Mouse (Mus musculus) limb, embryonic 10.5 days (tissue): ENCODE results near the gene Nqo2. TPM values are rescaled to one million over a fixed set of nuclear protein-coding genes. Genes with fewer than 3 reads are reported as not detected.

Experiments
- DNase-seq: peaks from one replicate; pipeline ENCODE4 v3.0.0-alpha.2; 2017; ENCODE audit warnings: low spot score
- H3K27ac ChIP-seq: fragments of 300-500 bp; sonication (generic); 2 replicates; pipeline ENCODE4 v1.5.1; 2016; ENCODE audit warnings: mild to moderate bottlenecking
- H3K27me3 ChIP-seq: fragments of 300-500 bp; sonication (generic); 2 replicates; pipeline ENCODE4 v1.6.1; 2016; ENCODE audit warnings: low read depth, mild to moderate bottlenecking; ENCODE audit not compliant: poor library complexity, severe bottlenecking
- H3K36me3 ChIP-seq: fragments of 300-500 bp; sonication (generic); 2 replicates; pipeline ENCODE4 v1.6.1; 2016; ENCODE audit warnings: mild to moderate bottlenecking, moderate library complexity
- H3K4me1 ChIP-seq: fragments of 300-500 bp; sonication (generic); 2 replicates; pipeline ENCODE4 v1.6.1; 2016
- H3K4me3 ChIP-seq: fragments of 300-500 bp; sonication (generic); 2 replicates; pipeline ENCODE4 v1.5.1; 2016; ENCODE audit warnings: mild to moderate bottlenecking, moderate library complexity
- H3K9me3 ChIP-seq: fragments of 300-500 bp; sonication (generic); replicated peaks from 2 replicates; pipeline ENCODE4 v1.6.1; 2016; ENCODE audit warnings: mild to moderate bottlenecking
- WGBS: fragments of 180-500 bp; shearing (Covaris S2); methylation state at CpG from one replicate; pipeline ENCODE4 v1.1.7; 2016; 5-methylcytosine and 5-hydroxymethylcytosine counted together
- polyA plus RNA-seq: library from polyadenylated mRNA; unstranded; fragments of >200 nt; fragmentation: Nextera tagmentation; extraction: Ambion mirVana; gene quantifications from 2 replicates; pipeline ENCODE4 v1.2.1, GENCODE M21; 2016

Nqo2 gene
- polyA plus RNA-seq, 1 experiment from 2014 or later: 20.0 TPM

- Histone ChIP-seq H3K27ac (no peak overlapping the region), H3K27me3 (no peaks in the 10 kb centered on the region), H3K4me3 (no peak overlapping the region), H3K4me1 (no peaks in the 10 kb centered on the region), H3K36me3 (no peaks in the 10 kb centered on the region), H3K9me3 (no peaks in the 10 kb centered on the region)
- 73% methylated on average over 1 of the region's 1 CpGs for WGBS
- DNase-seq: no peak
These were observed 12.4 kb upstream of the Nqo2 start for GRCm38 (mm10) chr13:33952075-33952449.

GRCm38 (mm10) chr13:33952947-33953346 is 11.5 kb upstream of the Nqo2 start:
- H3K27ac ChIP-seq: no peak overlapping the region
- no peak overlapping the region for H3K4me3 ChIP-seq
- no peak for DNase-seq
- 83% methylated on average over 2 of the region's 2 CpGs for WGBS
- H3K4me1 ChIP-seq: no peaks in the 10 kb centered on the region
- no peaks in the 10 kb centered on the region for H3K36me3 ChIP-seq
- H3K27me3 ChIP-seq: no peaks in the 10 kb centered on the region
- H3K9me3 ChIP-seq: no peaks in the 10 kb centered on the region

DNA sequence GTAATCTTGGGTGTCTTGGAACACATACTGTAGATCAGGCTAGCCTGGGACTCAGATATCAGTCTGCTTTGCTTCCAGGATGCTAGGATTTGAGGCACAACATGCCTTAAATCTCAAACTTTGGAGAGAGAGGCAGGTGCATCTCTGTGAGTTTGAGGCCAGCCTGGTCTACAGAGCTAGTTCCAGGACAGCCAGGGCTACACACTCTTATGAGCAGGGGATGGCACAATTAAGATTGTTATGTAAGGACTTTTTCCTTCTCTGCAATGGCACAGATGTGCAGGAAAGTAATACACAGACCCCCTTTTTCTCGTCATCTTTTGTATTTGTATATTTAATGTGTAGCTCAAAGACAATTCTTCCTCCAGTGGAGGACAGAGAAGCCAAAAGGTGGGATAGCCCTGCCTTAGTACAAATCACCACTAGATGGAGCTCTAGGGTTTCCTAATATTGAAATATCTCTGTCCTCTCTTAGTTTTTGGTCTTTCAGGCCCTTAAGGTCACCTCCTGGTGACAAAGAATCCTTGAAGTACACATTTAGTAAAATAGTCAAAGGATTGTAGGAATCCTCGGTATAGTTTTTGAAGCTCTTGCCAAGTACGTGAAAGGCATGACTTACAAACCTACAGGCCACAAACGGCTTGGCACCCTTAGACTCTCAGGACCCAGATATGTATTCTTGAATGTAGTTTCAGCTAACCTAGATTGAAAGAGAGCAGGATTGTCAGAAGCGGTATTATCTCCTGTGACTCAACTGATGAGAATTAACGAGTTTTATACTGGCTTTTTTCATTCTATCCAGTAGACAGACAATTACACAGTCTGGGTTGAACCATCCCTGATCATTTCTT is 7.7 kb upstream of the Nqo2 start:
- Histone ChIP-seq H3K27me3 (no peaks in the 10 kb centered on the region), H3K4me3 (no peak overlapping the region), H3K9me3 (no peaks in the 10 kb centered on the region), H3K4me1 (no peaks in the 10 kb centered on the region), H3K27ac (no peak overlapping the region), H3K36me3 (no peaks in the 10 kb centered on the region)
- no peak for DNase-seq
- 50% methylated on average over 6 of the region's 6 CpGs for WGBS

- Histone ChIP-seq H3K4me3 (no peak overlapping the region), H3K9me3 (no peaks in the 10 kb centered on the region), H3K27ac (no peak overlapping the region), H3K36me3 (no peaks in the 10 kb centered on the region), H3K4me1 (peaks cover 4% of the 10 kb centered on the region; the same call in 1 of the 2 replicates), H3K27me3 (no peaks in the 10 kb centered on the region)
- WGBS: 92% methylated on average over 2 of the region's 2 CpGs
- DNase-seq: no peak
These were observed 4.7 kb upstream of the Nqo2 start for GRCm38 (mm10) chr13:33959771-33960170.

DNA sequence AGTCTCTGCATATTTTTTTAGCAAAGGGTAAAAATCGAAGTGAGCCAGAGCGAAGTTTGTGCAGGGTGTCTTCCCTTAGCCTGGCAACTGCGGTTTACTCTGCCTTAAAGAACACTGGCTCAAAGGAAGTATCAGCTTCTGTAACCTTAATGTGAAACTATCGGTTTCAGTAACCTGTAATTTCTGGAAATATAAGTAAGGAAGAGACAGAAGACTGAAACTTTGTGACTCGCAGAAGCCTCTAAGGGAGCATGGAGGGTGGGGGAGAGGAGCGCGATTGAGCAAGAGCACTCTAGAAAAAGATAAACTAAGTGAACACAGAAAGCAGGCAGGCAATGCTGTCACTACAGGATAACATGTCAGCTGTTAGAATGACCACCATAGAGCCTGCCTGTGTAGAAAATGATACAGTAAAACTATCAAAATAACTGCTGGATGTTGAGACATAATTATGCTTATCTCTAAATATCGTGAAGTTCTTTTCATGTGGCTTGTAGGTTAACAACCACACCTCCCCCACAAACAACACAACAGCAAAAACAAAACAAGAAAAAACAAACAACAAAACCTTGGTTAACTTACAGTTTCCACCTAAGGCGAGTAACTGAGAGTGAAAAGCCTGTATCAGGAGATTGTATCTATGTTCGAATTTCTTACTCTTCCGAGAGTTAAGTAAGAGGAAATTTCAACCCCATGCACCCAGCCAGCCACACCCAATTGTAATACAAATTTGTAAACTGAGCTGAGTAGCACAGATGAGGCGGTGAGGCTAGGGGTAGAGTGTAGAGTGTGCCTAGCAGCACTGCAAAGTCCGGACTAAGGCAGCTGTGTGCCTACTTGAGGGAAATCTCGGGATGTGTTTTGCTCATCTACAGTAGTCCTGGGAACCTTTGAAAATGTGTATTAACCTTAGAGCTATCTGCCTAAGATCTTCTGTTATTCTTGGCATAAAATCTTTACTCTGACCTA is 853 bp downstream of the Nqo2 start:
- Histone ChIP-seq H3K27ac (peak overlapping the region; percentile 91), H3K27me3 (no peaks in the 10 kb centered on the region), H3K36me3 (no peaks in the 10 kb centered on the region), H3K4me1 (peaks cover 8% of the 10 kb centered on the region), H3K9me3 (no peaks in the 10 kb centered on the region), H3K4me3 (peak overlapping the region; percentile 61)
- WGBS: 30% methylated on average over 14 of the region's 14 CpGs
- DNase-seq: peak; percentile 32

DNA sequence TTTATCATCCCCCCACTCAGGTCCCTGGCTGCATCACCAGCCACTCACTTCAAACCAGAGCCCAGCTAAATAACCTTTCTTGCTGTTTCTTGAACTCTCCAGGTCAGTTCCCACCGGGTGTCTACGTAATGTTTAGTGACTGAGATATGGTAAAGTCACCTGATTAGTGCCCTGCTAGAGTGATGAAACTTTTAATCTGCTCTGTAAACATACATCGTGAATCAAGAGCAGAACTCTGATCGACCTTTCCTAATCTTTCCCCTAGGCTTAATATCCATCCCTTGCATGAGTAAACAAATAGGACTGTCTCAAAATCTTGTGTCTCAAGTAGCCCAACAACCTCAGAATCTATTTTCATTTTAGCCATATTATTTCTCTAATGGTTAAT is 1.5 kb downstream of the Nqo2 start:
- peaks cover 8% of the 10 kb centered on the region for H3K4me1 ChIP-seq
- no peaks in the 10 kb centered on the region for H3K36me3 ChIP-seq
- no peak for DNase-seq
- 0 out of 2 replicates have a peak overlapping the region, but pooled peaks have one; percentile 61 for H3K4me3 ChIP-seq
- H3K27ac ChIP-seq: no peak overlapping the region
- H3K9me3 ChIP-seq: no peaks in the 10 kb centered on the region
- WGBS: 80% methylated on average over 4 of the region's 4 CpGs
- H3K27me3 ChIP-seq: no peaks in the 10 kb centered on the region

- Histone ChIP-seq H3K4me3 (no peak overlapping the region), H3K27ac (no peak overlapping the region), H3K27me3 (no peaks in the 10 kb centered on the region), H3K9me3 (no peaks in the 10 kb centered on the region), H3K4me1 (peaks cover 8% of the 10 kb centered on the region), H3K36me3 (no peaks in the 10 kb centered on the region)
- no peak for DNase-seq
These were observed 2.1 kb downstream of the Nqo2 start for GRCm38 (mm10) chr13:33966574-33966973.

GRCm38 (mm10) chr13:33989625-33990024 is 25.1 kb downstream of the Nqo2 start:
- no peak for DNase-seq
- 0 out of 2 replicates have a peak, but pooled peaks cover 2% of the 10 kb centered on the region for H3K36me3 ChIP-seq
- 76% methylated on average over 5 of the region's 5 CpGs for WGBS
- no peak overlapping the region for H3K4me3 ChIP-seq
- no peaks in the 10 kb centered on the region for H3K27me3 ChIP-seq
- no peak overlapping the region for H3K27ac ChIP-seq
- no peaks in the 10 kb centered on the region for H3K4me1 ChIP-seq
- H3K9me3 ChIP-seq: no peaks in the 10 kb centered on the region

DNA sequence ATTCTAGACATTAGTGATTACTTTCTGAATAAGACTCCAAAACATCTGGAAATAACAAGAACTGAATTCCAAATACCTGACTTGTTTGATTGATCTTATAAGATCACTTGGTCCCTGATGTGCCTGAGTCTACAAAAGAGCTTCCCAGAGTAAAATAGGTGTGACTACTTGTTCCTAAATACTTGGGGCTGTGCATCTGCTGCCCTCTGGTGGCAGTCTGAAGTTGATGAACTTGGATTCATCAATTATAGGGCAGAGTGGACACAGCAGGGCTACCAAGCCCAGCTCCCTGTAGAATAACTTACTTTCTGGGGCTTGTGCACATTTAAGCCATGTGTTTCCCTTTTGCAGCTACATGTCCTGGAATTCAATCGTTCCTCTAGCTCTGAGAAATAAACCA is 30.7 kb downstream of the Nqo2 start:
- peak; percentile 77 for DNase-seq
- H3K36me3 ChIP-seq: no peaks in the 10 kb centered on the region
- no peak overlapping the region for H3K27ac ChIP-seq
- H3K4me3 ChIP-seq: no peak overlapping the region
- 37% methylated on average over 1 of the region's 1 CpGs for WGBS
- H3K27me3 ChIP-seq: no peaks in the 10 kb centered on the region
- no peaks in the 10 kb centered on the region for H3K4me1 ChIP-seq
- H3K9me3 ChIP-seq: no peaks in the 10 kb centered on the region

DNA sequence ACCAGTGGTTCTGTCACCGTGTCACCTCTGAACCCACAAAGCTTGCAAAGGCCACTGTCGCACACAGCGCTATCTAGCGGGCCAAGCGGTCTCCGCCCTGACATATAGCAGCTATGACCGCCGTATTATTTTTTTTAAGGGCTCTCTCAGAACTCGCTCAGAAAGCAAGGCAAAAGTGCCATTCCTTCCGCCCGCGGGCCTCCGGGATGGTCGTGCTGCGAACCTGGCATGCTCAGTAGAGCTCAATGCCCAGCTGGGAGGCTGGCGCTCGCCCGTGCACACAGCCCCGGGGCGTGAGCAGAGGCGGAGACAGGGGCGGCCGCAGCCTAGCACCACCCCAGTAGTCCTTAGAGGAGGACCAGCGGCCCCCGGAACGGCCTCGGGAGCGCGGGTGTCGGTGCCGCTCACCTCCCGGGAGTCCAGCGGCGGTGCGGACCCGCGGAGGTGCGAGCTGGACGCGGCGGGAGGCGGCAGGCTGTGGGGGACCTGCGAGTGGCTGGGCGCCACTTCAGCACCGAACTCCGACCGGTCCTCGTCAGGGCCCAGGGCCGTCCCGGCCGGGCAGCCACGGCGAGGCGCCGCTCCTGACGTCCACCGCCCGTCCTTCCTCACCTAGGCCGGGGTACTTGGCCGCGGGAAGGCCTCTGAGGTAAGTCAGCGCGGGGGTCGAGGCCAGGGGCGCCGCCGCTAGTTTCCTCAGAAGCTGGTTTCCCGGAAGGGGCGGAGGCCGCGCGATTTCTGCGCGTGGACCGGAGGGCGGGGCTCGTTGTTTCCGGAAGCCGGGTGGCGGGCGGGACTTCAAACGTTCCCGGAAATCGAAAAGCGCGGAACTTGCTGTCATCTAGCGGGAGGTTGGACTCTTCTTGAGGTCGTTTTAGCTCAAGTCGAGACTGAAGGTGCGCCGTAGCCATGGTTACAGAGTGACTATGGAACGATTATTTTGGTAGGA is 37.8 kb downstream of the Nqo2 start, which contains the start of the genes Ripk1 and Serpinb6a:
Gene Ripk1 (plus strand): TSS at position 306 of the 949 bp plus-strand sequence.
Gene Serpinb6a (minus strand): TSS at position 737 of the 949 bp plus-strand sequence.
- no peaks in the 10 kb centered on the region for H3K36me3 ChIP-seq
- H3K27ac ChIP-seq: peak within 1 kb of the TSS; percentile 93
- no peaks in the 10 kb centered on the region for H3K27me3 ChIP-seq

DNA sequence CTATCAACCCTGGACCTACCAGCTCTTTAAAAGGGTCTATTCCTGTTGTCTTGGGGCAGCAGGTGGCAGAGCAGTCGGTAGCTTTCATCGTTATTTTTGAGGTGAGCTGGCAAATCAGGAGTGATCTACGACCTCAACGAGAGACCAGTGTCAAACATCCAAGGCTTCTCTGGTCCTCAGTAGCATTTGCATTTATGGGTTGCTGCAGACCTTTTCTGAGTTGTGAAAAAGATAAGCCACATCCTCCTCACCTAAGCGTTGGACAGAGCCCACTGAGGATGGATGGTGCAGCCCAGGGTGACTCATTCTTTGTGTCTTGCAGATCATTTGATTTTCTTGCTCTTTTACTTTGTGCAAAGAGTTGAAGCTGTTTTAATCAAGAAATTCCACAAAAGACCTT is 38.6 kb downstream of the Nqo2 start:
- no peaks in the 10 kb centered on the region for H3K36me3 ChIP-seq
- peak overlapping the region; percentile 93; the same call in 1 of the 2 replicates for H3K27ac ChIP-seq
- H3K9me3 ChIP-seq: no peaks in the 10 kb centered on the region
- DNase-seq: no peak
- H3K4me1 ChIP-seq: peaks cover 10% of the 10 kb centered on the region
- no peaks in the 10 kb centered on the region for H3K27me3 ChIP-seq
- H3K4me3 ChIP-seq: peak overlapping the region; percentile 89
- 11% methylated on average over 5 of the region's 5 CpGs for WGBS

More for the DNA sequence above, 37.8 kb downstream of the Nqo2 start, which contains the start of the genes Ripk1 and Serpinb6a:
- DNase-seq: peak; percentile 92
- H3K4me3 ChIP-seq: peak within 1 kb of the TSS; percentile 89
- WGBS: under 1% methylated on average over 91 of the region's 92 CpGs
- no peaks in the 10 kb centered on the region for H3K9me3 ChIP-seq
- H3K4me1 ChIP-seq: peaks cover 10% of the 10 kb centered on the region

- Histone ChIP-seq H3K27ac (no peak overlapping the region), H3K9me3 (no peaks in the 10 kb centered on the region), H3K36me3 (no peaks in the 10 kb centered on the region; the same call in 1 of the 2 replicates), H3K4me3 (no peak overlapping the region), H3K4me1 (peaks cover 6% of the 10 kb centered on the region), H3K27me3 (no peaks in the 10 kb centered on the region)
- no peak for DNase-seq
- 82% methylated on average over 2 of the region's 2 CpGs for WGBS
These were observed 42.7 kb downstream of the Nqo2 start for GRCm38 (mm10) chr13:34007234-34007633.
